ENCODE assay signal across 17 mouse cellular contexts in the genomic region with DNA sequence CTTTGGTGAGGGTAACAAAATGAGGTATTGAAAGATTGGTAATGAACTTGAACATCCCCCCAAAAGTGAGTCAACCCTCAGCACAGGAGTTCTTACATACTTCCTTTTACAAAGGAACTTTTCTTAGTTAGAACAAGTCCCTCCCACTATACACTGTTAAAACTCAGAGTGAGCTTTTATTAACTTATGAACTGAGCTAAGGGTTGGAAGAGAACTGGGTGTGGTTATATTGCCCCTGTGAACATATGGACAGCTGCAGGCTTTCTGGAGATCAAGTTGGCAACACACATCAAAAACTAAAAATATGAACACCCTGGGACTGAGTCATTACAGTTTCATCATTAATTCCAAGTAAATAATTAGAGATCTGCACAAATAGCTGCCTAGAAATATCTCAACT.
"Had no signal": no experiment of that assay in that cellular context is flagged by ENCODE, and none has a peak within 500 bp of the region (broad histone marks: within the 10 kb centered on the region; RNA-seq: fewer than 3 reads in every experiment).

No protein-coding gene starts in this region.

- H3K4me3 ChIP-seq: megakaryocyte, embryonic 14.5 days; midbrain, embryonic 13.5 days; midbrain, embryonic 15.5 days; neural tube, embryonic 13.5 days; neural tube, embryonic 15.5 days had no signal

- DNase-seq: lung, adult 18-20 months; lung, embryonic 14.5 days; lung, postnatal 14 days; lung, postnatal 36 days; retina, postnatal 1 day; right cerebral cortex, adult 18-20 months; right cerebral cortex, postnatal 25 days; right cerebral cortex, postnatal 4 days; thymus, adult 18-20 months; thymus, postnatal 14 days; thymus, postnatal 36 days had no signal

- H3K9me3 ChIP-seq: megakaryocyte, embryonic 14.5 days; midbrain, embryonic 13.5 days; midbrain, embryonic 15.5 days; neural tube, embryonic 13.5 days; neural tube, embryonic 15.5 days had no signal

- H3K36me3 ChIP-seq: midbrain, embryonic 13.5 days; midbrain, embryonic 15.5 days; neural tube, embryonic 13.5 days; neural tube, embryonic 15.5 days had no signal

- H3K4me2 ChIP-seq: lung, embryonic 14.5 days; midbrain, embryonic 11.5 days; midbrain, embryonic 13.5 days; midbrain, embryonic 15.5 days; neural tube, embryonic 13.5 days; neural tube, embryonic 15.5 days had no signal

- ATAC-seq: midbrain, embryonic 13.5 days; midbrain, embryonic 15.5 days had no signal

- H3K27ac ChIP-seq: midbrain, embryonic 13.5 days; midbrain, embryonic 15.5 days; neural tube, embryonic 13.5 days; neural tube, embryonic 15.5 days had no signal

- H3K9ac ChIP-seq: lung, embryonic 14.5 days; midbrain, embryonic 13.5 days; midbrain, embryonic 15.5 days; neural tube, embryonic 13.5 days; neural tube, embryonic 15.5 days had no signal

- H3K27me3 ChIP-seq: megakaryocyte, embryonic 14.5 days; midbrain, embryonic 13.5 days; midbrain, embryonic 15.5 days; neural tube, embryonic 13.5 days; neural tube, embryonic 15.5 days had no signal
